ENCODE assay signal across 12 mouse cellular contexts in genomic region chr15:99712666-99713559, GRCm38 (mm10). TPM values are rescaled to one million over a fixed set of nuclear protein-coding genes. Genes with fewer than 3 reads are reported as not detected.
A peak's percentile ranks its signal among the peaks of the same experiment; 100 is the strongest.
DNase-seq lines count a peak whose midpoint lies in the region; ATAC-seq and TF ChIP-seq lines count a peak whose summit lies in the region.
"Had no signal": no experiment of that assay in that cellular context is flagged by ENCODE, and none has a peak within 500 bp of the region (broad histone marks: within the 10 kb centered on the region; RNA-seq: fewer than 3 reads in every experiment).

No protein-coding gene starts in this region.

- no peak overlapping the region for H3K4me3 ChIP-seq in forebrain, embryonic 12.5 days (replicated peaks)
- H3K4me3 ChIP-seq in forebrain, embryonic 16.5 days (replicated peaks; ENCODE audit: low read length), result no peak overlapping the region
- H3K4me3 ChIP-seq in kidney, embryonic 16.5 days (ENCODE audit: low read length), result no peak overlapping the region
- H3K4me3 ChIP-seq in kidney, adult 2 months (ENCODE audit: insufficient read depth, low read depth, low read length), result no peak overlapping the region
- no peak overlapping the region for H3K4me3 ChIP-seq in ES-Bruce4 (ENCODE audit: low read depth, low read length)
- no peak overlapping the region for H3K4me3 ChIP-seq in heart, postnatal 0 days (ENCODE audit: low read depth, low read length)

- ATAC-seq in forebrain, embryonic 12.5 days (ENCODE audit: low FRiP score), result no peak
- no peak for ATAC-seq in forebrain, embryonic 16.5 days
- ATAC-seq in kidney, embryonic 16.5 days (ENCODE audit: low FRiP score, low TSS enrichment), result peak; percentile 7; the same call in 1 of the 2 replicates
- ATAC-seq in heart, postnatal 0 days (ENCODE audit: insufficient read depth, low read depth), result no peak

- 0 out of 2 replicates have a peak, but pooled peaks have one; percentile 43 for TF ChIP-seq EP300 in ES-Bruce4 (IDR thresholded peaks at IDR 0.05; ENCODE audit: insufficient read depth, low read depth, low read length)
- no peak for TF ChIP-seq EP300 in heart, postnatal 0 days (IDR thresholded peaks at IDR 0.05; ENCODE audit: low read depth)

- no peak overlapping the region for H3K4me2 ChIP-seq in forebrain, embryonic 12.5 days
- H3K4me2 ChIP-seq in forebrain, embryonic 16.5 days (ENCODE audit: low read length), result no peak overlapping the region
- H3K4me2 ChIP-seq in kidney, embryonic 16.5 days (replicated peaks; ENCODE audit: low read depth, low read length), result no peak overlapping the region
- no peak overlapping the region for H3K4me2 ChIP-seq in heart, postnatal 0 days (ENCODE audit: low read depth, low read length)

- H3K27ac ChIP-seq in forebrain, embryonic 12.5 days, result peak overlapping the region; percentile 22; the same call in 1 of the 2 replicates
- no peak overlapping the region for H3K27ac ChIP-seq in forebrain, embryonic 16.5 days (ENCODE audit: low read length)
- H3K27ac ChIP-seq in kidney, embryonic 16.5 days (ENCODE audit: low read length), result no peak overlapping the region
- no peak overlapping the region for H3K27ac ChIP-seq in kidney, adult 2 months (ENCODE audit: insufficient read depth, low read depth, low read length)
- H3K27ac ChIP-seq in ES-Bruce4 (ENCODE audit: insufficient read depth, low read length), result peak overlapping the region; percentile 74
- H3K27ac ChIP-seq in heart, postnatal 0 days (ENCODE audit: low read depth), result peak overlapping the region; percentile 95

- DNase-seq in kidney, adult 2 months, result no peak
- DNase-seq in heart, postnatal 0 days (ENCODE audit: low spot score), result no peak
- DNase-seq in frontal cortex, postnatal 10 days (ENCODE audit: low spot score in 2 of 2), result no peak
- DNase-seq in embryo, embryonic 9.5 days (ENCODE audit: extremely low spot score), result no peak
- DNase-seq: lung, postnatal 36 days; right cerebral cortex, postnatal 14 days had no signal

- 75% methylated on average over 13 of the region's 13 CpGs for WGBS in forebrain, embryonic 12.5 days
- WGBS in forebrain, embryonic 16.5 days, result 78% methylated on average over 13 of the region's 13 CpGs
- WGBS in kidney, embryonic 16.5 days, result 56% methylated on average over 13 of the region's 13 CpGs
- WGBS in kidney, adult 2 months, result 57% methylated on average over 13 of the region's 13 CpGs
- 64% methylated on average over 13 of the region's 13 CpGs for WGBS in heart, postnatal 0 days

- no peak overlapping the region for H3K9ac ChIP-seq in forebrain, embryonic 12.5 days
- no peak overlapping the region for H3K9ac ChIP-seq in forebrain, embryonic 16.5 days (replicated peaks; ENCODE audit: low read depth, low read length)
- no peak overlapping the region for H3K9ac ChIP-seq in kidney, embryonic 16.5 days (replicated peaks; ENCODE audit: low read length)
- H3K9ac ChIP-seq in ES-Bruce4 (ENCODE audit: low read depth, poor library complexity, severe bottlenecking), result no peak overlapping the region
- peak overlapping the region; percentile 24; the same call in 1 of the 2 replicates for H3K9ac ChIP-seq in heart, postnatal 0 days (replicated peaks; ENCODE audit: low read depth, low read length)

- TF ChIP-seq CTCF in kidney, adult 2 months (conservative IDR thresholded peaks at IDR 0.05; ENCODE audit: insufficient read depth, insufficient read length, low read depth, low read length), result no peak
- TF ChIP-seq CTCF in ES-Bruce4 (IDR thresholded peaks at IDR 0.05; ENCODE audit: low read depth, low read length), result no peak
- no peak for TF ChIP-seq CTCF in heart, postnatal 0 days (IDR thresholded peaks at IDR 0.05; ENCODE audit: low read depth)

- H3K27me3 ChIP-seq in forebrain, embryonic 12.5 days, result no peaks in the 10 kb centered on the region
- no peaks in the 10 kb centered on the region for H3K27me3 ChIP-seq in forebrain, embryonic 16.5 days (replicated peaks; ENCODE audit: control insufficient read depth, insufficient read depth, low read length)
- no peaks in the 10 kb centered on the region for H3K27me3 ChIP-seq in kidney, embryonic 16.5 days (ENCODE audit: insufficient read depth, low read length)
- H3K27me3 ChIP-seq in kidney, adult 2 months (replicated peaks; ENCODE audit: control insufficient read depth, insufficient read depth, low read length), result no peaks in the 10 kb centered on the region
- H3K27me3 ChIP-seq in ES-Bruce4 (ENCODE audit: control insufficient read depth, insufficient read depth, low read length, poor library complexity, severe bottlenecking), result no peaks in the 10 kb centered on the region
- H3K27me3 ChIP-seq in heart, postnatal 0 days (ENCODE audit: control insufficient read depth, insufficient read depth, low read length), result no peaks in the 10 kb centered on the region

- H3K4me1 ChIP-seq in forebrain, embryonic 12.5 days, result peaks cover 14% of the 10 kb centered on the region
- H3K4me1 ChIP-seq in forebrain, embryonic 16.5 days (replicated peaks; ENCODE audit: control insufficient read depth, insufficient read depth, low read length), result peaks cover 25% of the 10 kb centered on the region
- H3K4me1 ChIP-seq in kidney, embryonic 16.5 days (ENCODE audit: insufficient read depth, low read length), result peaks cover 29% of the 10 kb centered on the region
- H3K4me1 ChIP-seq in kidney, adult 2 months (ENCODE audit: control insufficient read depth, insufficient read depth, low read length), result peaks cover 19% of the 10 kb centered on the region
- peaks cover 10% of the 10 kb centered on the region for H3K4me1 ChIP-seq in ES-Bruce4 (ENCODE audit: control insufficient read depth, insufficient read depth, low read length)
- H3K4me1 ChIP-seq in heart, postnatal 0 days (ENCODE audit: control insufficient read depth, insufficient read depth), result peaks cover 22% of the 10 kb centered on the region

- H3K36me3 ChIP-seq in forebrain, embryonic 12.5 days (replicated peaks), result peaks cover 73% of the 10 kb centered on the region
- peaks cover 49% of the 10 kb centered on the region for H3K36me3 ChIP-seq in forebrain, embryonic 16.5 days (ENCODE audit: control insufficient read depth, insufficient read depth)
- H3K36me3 ChIP-seq in kidney, embryonic 16.5 days (ENCODE audit: insufficient read depth, low read length), result peaks cover 62% of the 10 kb centered on the region
- H3K36me3 ChIP-seq in kidney, adult 2 months (ENCODE audit: control insufficient read depth, insufficient read depth, low read length), result no peaks in the 10 kb centered on the region; the same call in none of the 2 replicates
- H3K36me3 ChIP-seq in ES-Bruce4 (ENCODE audit: control insufficient read depth, insufficient read depth, low read length, poor library complexity, severe bottlenecking), result peaks cover 30% of the 10 kb centered on the region
- H3K36me3 ChIP-seq in heart, postnatal 0 days (replicated peaks; ENCODE audit: control insufficient read depth, insufficient read depth, low read length), result peaks cover 52% of the 10 kb centered on the region

- H3K9me3 ChIP-seq in forebrain, embryonic 12.5 days, result no peaks in the 10 kb centered on the region
- no peaks in the 10 kb centered on the region for H3K9me3 ChIP-seq in forebrain, embryonic 16.5 days (ENCODE audit: control insufficient read depth, low read length)
- H3K9me3 ChIP-seq in kidney, embryonic 16.5 days (ENCODE audit: low read length), result no peaks in the 10 kb centered on the region
- no peaks in the 10 kb centered on the region for H3K9me3 ChIP-seq in ES-Bruce4 (replicated peaks; ENCODE audit: control insufficient read depth, insufficient read depth, low read length, poor library complexity, severe bottlenecking)
- H3K9me3 ChIP-seq in heart, postnatal 0 days (replicated peaks; ENCODE audit: control insufficient read depth, low read length), result no peaks in the 10 kb centered on the region

- TF ChIP-seq POLR2A in kidney, adult 2 months (IDR thresholded peaks at IDR 0.05; ENCODE audit: low read depth, low read length), result no peak
- no peak for TF ChIP-seq POLR2A in ES-Bruce4 (IDR thresholded peaks at IDR 0.05; ENCODE audit: insufficient read depth, low read length)

RNA-seq across cellular contexts. Expression of gene Gpd1, which starts 4.4 kb away (rescaled TPM):
- 0.57 and 0.72 TPM in 2 replicates for polyA plus RNA-seq in forebrain, embryonic 12.5 days (2016; fragmentation: Nextera tagmentation; extraction: Ambion mirVana)
- 2.4 and 2.9 TPM in 2 replicates for polyA plus RNA-seq in forebrain, embryonic 16.5 days (2015; fragmentation: Nextera tagmentation; extraction: Ambion mirVana)
- 45.4 and 46.1 TPM in 2 replicates for polyA plus RNA-seq in kidney, embryonic 16.5 days (2015; fragmentation: Nextera tagmentation; extraction: Ambion mirVana)
- polyA plus RNA-seq in kidney, adult 2 months (2012; rRNA removed), result 427 and 506 TPM in 2 replicates
- polyA plus RNA-seq in ES-Bruce4 (2011; ENCODE audit: insufficient read depth, insufficient read length, low read depth, missing spikeins), result 0.28 and 1.9 TPM in 2 replicates
- 8.7 and 16.4 TPM in 2 replicates for total RNA-seq in heart, postnatal 0 days (2014; rRNA removed; ENCODE audit: low replicate concordance)
- polyA plus RNA-seq in heart, postnatal 0 days (2015; fragmentation: Nextera tagmentation; extraction: Ambion mirVana), result 9.0 and 9.9 TPM in 2 replicates

RNA-seq across cellular contexts. Expression of gene Gm17349, which starts 7.6 kb away (rescaled TPM):
- not detected in 2 replicates for polyA plus RNA-seq in forebrain, embryonic 12.5 days (2016; fragmentation: Nextera tagmentation; extraction: Ambion mirVana)
- polyA plus RNA-seq in forebrain, embryonic 16.5 days (2015; fragmentation: Nextera tagmentation; extraction: Ambion mirVana), result not detected in 2 replicates
- not detected in 2 replicates for polyA plus RNA-seq in kidney, embryonic 16.5 days (2015; fragmentation: Nextera tagmentation; extraction: Ambion mirVana)
- polyA plus RNA-seq in kidney, adult 2 months (2012; rRNA removed), result 0.58 TPM in 1 of 2 replicates, not detected in the other
- not detected in 2 replicates for polyA plus RNA-seq in ES-Bruce4 (2011; ENCODE audit: insufficient read depth, insufficient read length, low read depth, missing spikeins)
- total RNA-seq in heart, postnatal 0 days (2014; rRNA removed; ENCODE audit: low replicate concordance), result not detected in 2 replicates
- not detected in 2 replicates for polyA plus RNA-seq in heart, postnatal 0 days (2015; fragmentation: Nextera tagmentation; extraction: Ambion mirVana)
- polyA plus RNA-seq: embryonic facial prominence, embryonic 11.5 days; stomach, embryonic 16.5 days had no signal

RNA-seq across cellular contexts. Expression of gene Smarcd1, which starts 11.0 kb away (rescaled TPM):
- polyA plus RNA-seq in forebrain, embryonic 12.5 days (2016; fragmentation: Nextera tagmentation; extraction: Ambion mirVana), result 135 and 138 TPM in 2 replicates
- polyA plus RNA-seq in forebrain, embryonic 16.5 days (2015; fragmentation: Nextera tagmentation; extraction: Ambion mirVana), result 111 and 116 TPM in 2 replicates
- 49.8 and 56.3 TPM in 2 replicates for polyA plus RNA-seq in kidney, embryonic 16.5 days (2015; fragmentation: Nextera tagmentation; extraction: Ambion mirVana)
- polyA plus RNA-seq in kidney, adult 2 months (2012; rRNA removed), result 27.7 and 29.5 TPM in 2 replicates
- polyA plus RNA-seq in ES-Bruce4 (2011; ENCODE audit: insufficient read depth, insufficient read length, low read depth, missing spikeins), result 92.3 and 100 TPM in 2 replicates
- 28.4 and 35.7 TPM in 2 replicates for total RNA-seq in heart, postnatal 0 days (2014; rRNA removed; ENCODE audit: low replicate concordance)
- polyA plus RNA-seq in heart, postnatal 0 days (2015; fragmentation: Nextera tagmentation; extraction: Ambion mirVana), result 16.8 and 20.0 TPM in 2 replicates

RNA-seq across cellular contexts. Expression of gene Cox14, which starts 12.5 kb away (rescaled TPM):
- 167 and 168 TPM in 2 replicates for polyA plus RNA-seq in forebrain, embryonic 12.5 days (2016; fragmentation: Nextera tagmentation; extraction: Ambion mirVana)
- polyA plus RNA-seq in forebrain, embryonic 16.5 days (2015; fragmentation: Nextera tagmentation; extraction: Ambion mirVana), result 151 and 164 TPM in 2 replicates
- polyA plus RNA-seq in kidney, embryonic 16.5 days (2015; fragmentation: Nextera tagmentation; extraction: Ambion mirVana), result 193 and 197 TPM in 2 replicates
- 263 and 269 TPM in 2 replicates for polyA plus RNA-seq in kidney, adult 2 months (2012; rRNA removed)
- 36.3 and 37.8 TPM in 2 replicates for polyA plus RNA-seq in ES-Bruce4 (2011; ENCODE audit: insufficient read depth, insufficient read length, low read depth, missing spikeins)
- total RNA-seq in heart, postnatal 0 days (2014; rRNA removed; ENCODE audit: low replicate concordance), result 94.2 and 195 TPM in 2 replicates
- polyA plus RNA-seq in heart, postnatal 0 days (2015; fragmentation: Nextera tagmentation; extraction: Ambion mirVana), result 341 and 358 TPM in 2 replicates

RNA-seq across cellular contexts. Expression of gene Asic1, which starts 42.7 kb away (rescaled TPM):
- 14.7 and 18.2 TPM in 2 replicates for polyA plus RNA-seq in forebrain, embryonic 12.5 days (2016; fragmentation: Nextera tagmentation; extraction: Ambion mirVana)
- polyA plus RNA-seq in forebrain, embryonic 16.5 days (2015; fragmentation: Nextera tagmentation; extraction: Ambion mirVana), result 26.2 and 37.4 TPM in 2 replicates
- polyA plus RNA-seq in kidney, embryonic 16.5 days (2015; fragmentation: Nextera tagmentation; extraction: Ambion mirVana), result 1.7 TPM in 2 replicates
- 0.34 and 0.37 TPM in 2 replicates for polyA plus RNA-seq in kidney, adult 2 months (2012; rRNA removed)
- polyA plus RNA-seq in ES-Bruce4 (2011; ENCODE audit: insufficient read depth, insufficient read length, low read depth, missing spikeins), result 3.9 and 4.1 TPM in 2 replicates
- total RNA-seq in heart, postnatal 0 days (2014; rRNA removed; ENCODE audit: low replicate concordance), result 0.11 and 0.93 TPM in 2 replicates
- 1.1 and 1.3 TPM in 2 replicates for polyA plus RNA-seq in heart, postnatal 0 days (2015; fragmentation: Nextera tagmentation; extraction: Ambion mirVana)

Comparison
In these comparisons a context has a peak if more than half of its experiments do, and no peak if none do; other contexts are left out.
1. H3K27ac ChIP-seq: peak in forebrain, embryonic 12.5 days (single experiment), ES-Bruce4 (single experiment) and heart, postnatal 0 days (single experiment); none in forebrain, embryonic 16.5 days (single experiment), kidney, embryonic 16.5 days (single experiment) and kidney, adult 2 months (single experiment).